Mouse (Mus musculus) lung, embryonic 16.5 days (tissue): ENCODE measurements around the gene Dvl1. TPM values are rescaled to one million over a fixed set of nuclear protein-coding genes. Genes with fewer than 3 reads are reported as not detected.

ENCODE experiments used
- ATAC-seq: fragments of 200-750 bp; cut with Nextera tagmentation; 2 replicates; pipeline ENCODE4 v1.8.0; 2017; ENCODE audit warnings: low read depth, mild to moderate bottlenecking, moderate library complexity
- H3K27ac ChIP-seq: fragments of 300-500 bp; sonication (generic); 2 replicates; pipeline ENCODE4 v1.5.1; 2014; ENCODE audit warnings: mild to moderate bottlenecking, control low read depth, low read length
- H3K27me3 ChIP-seq: fragments of 300-500 bp; sonication (generic); 2 replicates; pipeline ENCODE4 v1.6.1; 2014; ENCODE audit warnings: low read depth, low read length, mixed read lengths; ENCODE audit not compliant: control insufficient read depth, insufficient read depth
- H3K36me3 ChIP-seq: fragments of 300-500 bp; sonication (generic); 2 replicates; pipeline ENCODE4 v1.6.1; 2014; ENCODE audit warnings: low read length; ENCODE audit not compliant: control insufficient read depth, insufficient read depth
- H3K4me1 ChIP-seq: fragments of 300-500 bp; sonication (generic); replicated peaks from 2 replicates; pipeline ENCODE4 v1.6.1; 2014; ENCODE audit warnings: low read length, mixed read lengths; ENCODE audit not compliant: control insufficient read depth, insufficient read depth
- H3K4me2 ChIP-seq: fragments of 300-500 bp; sonication (generic); 2 replicates; pipeline ENCODE4 v1.6.1; 2014; ENCODE audit warnings: low read depth, low read length, control low read depth
- H3K4me3 ChIP-seq: fragments of 300-500 bp; sonication (generic); 2 replicates; pipeline ENCODE4 v1.5.1; 2014; ENCODE audit warnings: mild to moderate bottlenecking, low read length, control low read depth
- H3K9ac ChIP-seq: fragments of 300-500 bp; sonication (generic); 2 replicates; pipeline ENCODE4 v1.6.1; 2014; ENCODE audit warnings: low read length, control low read depth
- H3K9me3 ChIP-seq: fragments of 300-500 bp; sonication (generic); 2 replicates; pipeline ENCODE4 v1.6.1; 2016; ENCODE audit warnings: low read length; ENCODE audit not compliant: control insufficient read depth
- WGBS: fragments of 180-500 bp; shearing (Covaris S2); extraction: QIAGEN DNeasy Blood & Tissue Kit; methylation state at CpG from one replicate; pipeline ENCODE4 v1.1.7; 2014; 5-methylcytosine and 5-hydroxymethylcytosine counted together
- polyA plus RNA-seq: library from polyadenylated mRNA; unstranded; fragments of >200 nt; fragmentation: Nextera tagmentation; extraction: Ambion mirVana; gene quantifications from 2 replicates; pipeline ENCODE4 v1.2.1, GENCODE M21; 2015

Dvl1 gene
- polyA plus RNA-seq, 1 experiment from 2014 or later = 4.5 TPM

- peak overlapping the region; percentile 91 for H3K9ac ChIP-seq
- ATAC-seq = peak; percentile 51; the same call in 1 of the 2 replicates
- H3K4me2 ChIP-seq = peak overlapping the region; percentile 72
- H3K36me3 ChIP-seq = peaks cover 3% of the 10 kb centered on the region
- H3K27me3 ChIP-seq = no peaks in the 10 kb centered on the region
- 2% methylated on average over 66 of the region's 69 CpGs for WGBS
- H3K27ac ChIP-seq = peak overlapping the region; percentile 63
- peaks cover 19% of the 10 kb centered on the region for H3K4me1 ChIP-seq
- peak overlapping the region; percentile 91 for H3K4me3 ChIP-seq
- no peaks in the 10 kb centered on the region for H3K9me3 ChIP-seq
Measured at GRCm38 (mm10) chr4:155847591-155848352, 570 bp downstream of the Dvl1 start.

- Histone ChIP-seq H3K4me3 (peak overlapping the region; percentile 91), H3K9ac (peak overlapping the region; percentile 91), H3K9me3 (no peaks in the 10 kb centered on the region), H3K4me1 (peaks cover 19% of the 10 kb centered on the region), H3K27me3 (no peaks in the 10 kb centered on the region), H3K27ac (no peak overlapping the region), H3K36me3 (peaks cover 2% of the 10 kb centered on the region; the same call in 1 of the 2 replicates), H3K4me2 (peak overlapping the region; percentile 72)
- no peak for ATAC-seq
- 56% methylated on average over 7 of the region's 7 CpGs for WGBS
Measured at GRCm38 (mm10) chr4:155848434-155849095, 1.4 kb downstream of the Dvl1 start.

- Histone ChIP-seq H3K4me3 (no peak overlapping the region), H3K4me1 (peaks cover 19% of the 10 kb centered on the region), H3K36me3 (peaks cover 5% of the 10 kb centered on the region; the same call in 1 of the 2 replicates), H3K9ac (no peak overlapping the region), H3K9me3 (no peaks in the 10 kb centered on the region), H3K27ac (no peak overlapping the region), H3K27me3 (no peaks in the 10 kb centered on the region), H3K4me2 (no peak overlapping the region)
- ATAC-seq = no peak
- WGBS = 85% methylated on average over 2 of the region's 2 CpGs
Measured at GRCm38 (mm10) chr4:155849391-155849790, 2.2 kb downstream of the Dvl1 start.

GRCm38 (mm10) chr4:155849792-155850451, 2.7 kb downstream of the Dvl1 start:
- Histone ChIP-seq H3K9ac (no peak overlapping the region), H3K4me2 (no peak overlapping the region), H3K27ac (no peak overlapping the region), H3K36me3 (peaks cover 9% of the 10 kb centered on the region), H3K4me1 (peaks cover 19% of the 10 kb centered on the region), H3K27me3 (no peaks in the 10 kb centered on the region), H3K4me3 (no peak overlapping the region), H3K9me3 (no peaks in the 10 kb centered on the region)
- no peak for ATAC-seq
- WGBS = 93% methylated on average over 3 of the region's 3 CpGs

GRCm38 (mm10) chr4:155851368-155851767, 4.2 kb downstream of the Dvl1 start:
- no peak overlapping the region for H3K9ac ChIP-seq
- H3K4me3 ChIP-seq = no peak overlapping the region
- H3K27ac ChIP-seq = no peak overlapping the region
- no peak overlapping the region for H3K4me2 ChIP-seq
- no peaks in the 10 kb centered on the region for H3K27me3 ChIP-seq
- no peak for ATAC-seq
- peaks cover 19% of the 10 kb centered on the region for H3K36me3 ChIP-seq
- WGBS = 88% methylated on average over 3 of the region's 3 CpGs
- no peaks in the 10 kb centered on the region for H3K9me3 ChIP-seq
- peaks cover 19% of the 10 kb centered on the region for H3K4me1 ChIP-seq

- H3K27ac ChIP-seq = no peak overlapping the region
- no peaks in the 10 kb centered on the region for H3K27me3 ChIP-seq
- no peak for ATAC-seq
- no peak overlapping the region for H3K9ac ChIP-seq
- H3K4me2 ChIP-seq = no peak overlapping the region
- H3K4me3 ChIP-seq = no peak overlapping the region
- no peaks in the 10 kb centered on the region for H3K9me3 ChIP-seq
- 78% methylated on average over 2 of the region's 2 CpGs for WGBS
- H3K4me1 ChIP-seq = peaks cover 14% of the 10 kb centered on the region
- peaks cover 19% of the 10 kb centered on the region for H3K36me3 ChIP-seq
Measured at GRCm38 (mm10) chr4:155851951-155852411, 4.8 kb downstream of the Dvl1 start.

GRCm38 (mm10) chr4:155853421-155853820, 6.2 kb downstream of the Dvl1 start:
- Histone ChIP-seq H3K4me1 (peaks cover 9% of the 10 kb centered on the region), H3K27me3 (no peaks in the 10 kb centered on the region), H3K4me2 (no peak overlapping the region), H3K4me3 (no peak overlapping the region), H3K9me3 (no peaks in the 10 kb centered on the region), H3K36me3 (peaks cover 24% of the 10 kb centered on the region), H3K27ac (no peak overlapping the region), H3K9ac (no peak overlapping the region)
- WGBS = 83% methylated on average over 8 of the region's 9 CpGs
- ATAC-seq = no peak

- no peak overlapping the region for H3K4me2 ChIP-seq
- no peaks in the 10 kb centered on the region for H3K9me3 ChIP-seq
- ATAC-seq = no peak
- no peak overlapping the region for H3K9ac ChIP-seq
- 89% methylated on average over 12 of the region's 12 CpGs for WGBS
- H3K27me3 ChIP-seq = no peaks in the 10 kb centered on the region
- H3K4me1 ChIP-seq = no peaks in the 10 kb centered on the region
- H3K27ac ChIP-seq = no peak overlapping the region
- H3K36me3 ChIP-seq = peaks cover 26% of the 10 kb centered on the region
- H3K4me3 ChIP-seq = no peak overlapping the region
Measured at GRCm38 (mm10) chr4:155854991-155855390, 7.8 kb downstream of the Dvl1 start.

- Histone ChIP-seq H3K9me3 (no peaks in the 10 kb centered on the region), H3K36me3 (peaks cover 26% of the 10 kb centered on the region), H3K4me1 (no peaks in the 10 kb centered on the region), H3K4me3 (no peak overlapping the region), H3K9ac (no peak overlapping the region), H3K27ac (no peak overlapping the region), H3K4me2 (no peak overlapping the region), H3K27me3 (no peaks in the 10 kb centered on the region)
- no peak for ATAC-seq
- 84% methylated on average over 12 of the region's 12 CpGs for WGBS
Measured at GRCm38 (mm10) chr4:155856071-155856470, 8.9 kb downstream of the Dvl1 start.
